Mouse (Mus musculus) ES-Bruce4 (cell line): Measurements from ENCODE around the gene E2f2. TPM values are rescaled to one million over a fixed set of nuclear protein-coding genes. Genes with fewer than 3 reads are reported as not detected.

Experiments used
- H3K27ac ChIP-seq: 2 replicates; pipeline ENCODE4 v1.5.1; 2012; ENCODE audit warnings: low read length, inconsistent platforms; ENCODE audit not compliant: insufficient read depth
- H3K27me3 ChIP-seq: 2 replicates; pipeline ENCODE4 v1.6.1; 2012; ENCODE audit warnings: mild to moderate bottlenecking, low read length, inconsistent platforms; ENCODE audit not compliant: control insufficient read depth, poor library complexity, insufficient read depth, severe bottlenecking
- H3K36me3 ChIP-seq: 2 replicates; pipeline ENCODE4 v1.6.1; 2012; ENCODE audit warnings: inconsistent platforms, mild to moderate bottlenecking, low read length, moderate library complexity; ENCODE audit not compliant: control insufficient read depth, poor library complexity, insufficient read depth, severe bottlenecking
- H3K4me1 ChIP-seq: one replicate; pipeline ENCODE4 v1.8.1; 2011; ENCODE audit warnings: low read length; ENCODE audit not compliant: control insufficient read depth, insufficient read depth
- H3K4me3 ChIP-seq: 2 replicates; pipeline ENCODE4 v1.5.1; 2011; ENCODE audit warnings: low read depth, mild to moderate bottlenecking, low read length
- H3K9ac ChIP-seq: 2 replicates; pipeline ENCODE4 v1.6.1; 2012; ENCODE audit warnings: low read depth, mild to moderate bottlenecking, inconsistent platforms; ENCODE audit not compliant: poor library complexity, severe bottlenecking
- H3K9me3 ChIP-seq: replicated peaks from 2 replicates; pipeline ENCODE4 v1.6.1; 2012; ENCODE audit warnings: mild to moderate bottlenecking, low read length, inconsistent platforms; ENCODE audit not compliant: control insufficient read depth, poor library complexity, insufficient read depth, severe bottlenecking
- CTCF ChIP-seq: IDR thresholded peaks from one replicate; pipeline ENCODE4 v1.8.1; 2011; ENCODE audit warnings: low read depth, low read length
- EP300 ChIP-seq: IDR thresholded peaks from 2 replicates; pipeline ENCODE4 v1.6.1; 2011; ENCODE audit warnings: low read depth, low read length; ENCODE audit not compliant: insufficient read depth
- POLR2A ChIP-seq: IDR thresholded peaks from one replicate; pipeline ENCODE4 v1.8.1; 2011; ENCODE audit warnings: low read length; ENCODE audit not compliant: insufficient read depth
- polyA plus RNA-seq: library from polyadenylated mRNA; stranded (reverse); fragments of >200 nt; gene quantifications from 2 replicates; pipeline ENCODE4 v1.2.4, GENCODE M21; 2011; ENCODE audit warnings: low read depth; ENCODE audit not compliant: missing spikeins, insufficient read depth, insufficient read length

E2f2 gene
- polyA plus RNA-seq, 1 experiment = 6.3 TPM

- H3K9ac ChIP-seq = no peak overlapping the region
- no peaks in the 10 kb centered on the region for H3K27me3 ChIP-seq
- no peaks in the 10 kb centered on the region for H3K9me3 ChIP-seq
- TF ChIP-seq CTCF = no peak
- TF ChIP-seq EP300 = no peak
- no peak for TF ChIP-seq POLR2A
- no peak overlapping the region for H3K27ac ChIP-seq
- H3K4me1 ChIP-seq = no peaks in the 10 kb centered on the region
- no peaks in the 10 kb centered on the region for H3K36me3 ChIP-seq
- no peak overlapping the region for H3K4me3 ChIP-seq
Observed at GRCm38 (mm10) chr4:136228640-136229039, 56.4 kb downstream of the E2f2 start.

GRCm38 (mm10) chr4:136238669-136239068, 66.5 kb downstream of the E2f2 start:
- TF ChIP-seq POLR2A (no peak), CTCF (no peak), EP300 (no peak)
- H3K36me3 ChIP-seq = no peaks in the 10 kb centered on the region; the same call in 1 of the 2 replicates
- no peaks in the 10 kb centered on the region for H3K9me3 ChIP-seq
- H3K27me3 ChIP-seq = no peaks in the 10 kb centered on the region
- H3K27ac ChIP-seq = no peak overlapping the region
- no peak overlapping the region for H3K9ac ChIP-seq
- peaks cover 5% of the 10 kb centered on the region for H3K4me1 ChIP-seq
- no peak overlapping the region for H3K4me3 ChIP-seq

GRCm38 (mm10) chr4:136239111-136239510, 66.9 kb downstream of the E2f2 start:
- Histone ChIP-seq H3K27ac (no peak overlapping the region), H3K4me1 (peaks cover 5% of the 10 kb centered on the region), H3K27me3 (no peaks in the 10 kb centered on the region), H3K9me3 (no peaks in the 10 kb centered on the region), H3K9ac (no peak overlapping the region), H3K36me3 (no peaks in the 10 kb centered on the region; the same call in 1 of the 2 replicates), H3K4me3 (no peak overlapping the region)
- no peak for TF ChIP-seq CTCF
- no peak for TF ChIP-seq EP300
- no peak for TF ChIP-seq POLR2A

- no peaks in the 10 kb centered on the region; the same call in 1 of the 2 replicates for H3K36me3 ChIP-seq
Observed at GRCm38 (mm10) chr4:136239622-136240021, 67.4 kb downstream of the E2f2 start.

GRCm38 (mm10) chr4:136240123-136240522, 67.9 kb downstream of the E2f2 start:
- H3K9ac ChIP-seq = no peak overlapping the region
- TF ChIP-seq EP300 (no peak), CTCF (no peak), POLR2A (no peak)
- no peak overlapping the region for H3K27ac ChIP-seq
- H3K27me3 ChIP-seq = no peaks in the 10 kb centered on the region
- H3K4me1 ChIP-seq = peaks cover 7% of the 10 kb centered on the region
- no peak overlapping the region for H3K4me3 ChIP-seq
- H3K36me3 ChIP-seq = no peaks in the 10 kb centered on the region
- H3K9me3 ChIP-seq = no peaks in the 10 kb centered on the region

More at GRCm38 (mm10) chr4:136239622-136240021, 67.4 kb downstream of the E2f2 start:
- Histone ChIP-seq H3K9me3 (no peaks in the 10 kb centered on the region), H3K27me3 (no peaks in the 10 kb centered on the region), H3K27ac (no peak overlapping the region), H3K9ac (no peak overlapping the region), H3K4me1 (peaks cover 6% of the 10 kb centered on the region), H3K4me3 (no peak overlapping the region)
- TF ChIP-seq CTCF (peak; percentile 71), EP300 (no peak)

- Histone ChIP-seq H3K27me3 (no peaks in the 10 kb centered on the region), H3K27ac (no peak overlapping the region), H3K4me3 (no peak overlapping the region), H3K9me3 (no peaks in the 10 kb centered on the region), H3K4me1 (peaks cover 9% of the 10 kb centered on the region), H3K36me3 (no peaks in the 10 kb centered on the region), H3K9ac (no peak overlapping the region)
- TF ChIP-seq POLR2A (no peak), EP300 (no peak), CTCF (no peak)
Observed at GRCm38 (mm10) chr4:136240955-136241354, 68.8 kb downstream of the E2f2 start.
